Mouse (Mus musculus) heart, embryonic 14.5 days (tissue): Measurements from ENCODE around the gene Pym1. TPM values are rescaled to one million over a fixed set of nuclear protein-coding genes. Genes with fewer than 3 reads are reported as not detected.

Experiments used
- ATAC-seq: fragments of 200-750 bp; cut with Nextera tagmentation; 2 replicates; pipeline ENCODE4 v1.8.0; 2017; ENCODE audit warnings: low read depth, moderate TSS enrichment; ENCODE audit not compliant: insufficient number of reproducible peaks, insufficient read depth, low FRiP score
- H3K27ac ChIP-seq, 2 experiments: fragments of 200-500 bp in 1 of 2; fragments of 300-500 bp in 1 of 2; sonication (generic) in 1 of 2; replicated peaks in 1 of 2; 2 replicates each; pipeline ENCODE4 v1.5.1; 2012 to 2014; ENCODE audit warnings: low read depth in 2 of 2, low read length in 2 of 2, control low read depth in 1 of 2, mild to moderate bottlenecking in 1 of 2, mixed read lengths in 1 of 2; ENCODE audit not compliant: control insufficient read depth in 1 of 2, insufficient read depth in 1 of 2
- H3K27me3 ChIP-seq: fragments of 300-500 bp; sonication (generic); 2 replicates; pipeline ENCODE4 v1.6.1; 2014; ENCODE audit warnings: mild to moderate bottlenecking, low read length, control low read depth; ENCODE audit not compliant: control insufficient read depth, insufficient read depth
- H3K36me3 ChIP-seq: fragments of 300-500 bp; sonication (generic); 2 replicates; pipeline ENCODE4 v1.6.1; 2014; ENCODE audit warnings: mild to moderate bottlenecking, control low read depth, low read length, mixed read lengths; ENCODE audit not compliant: control insufficient read depth, insufficient read depth
- H3K4me1 ChIP-seq, 2 experiments: fragments of 200-500 bp in 1 of 2; fragments of 300-500 bp in 1 of 2; sonication (generic) in 1 of 2; 2 replicates each; pipeline ENCODE4 v1.6.1; 2012 to 2014; ENCODE audit warnings: low read length in 2 of 2, control low read depth in 1 of 2, mixed read lengths in 1 of 2; ENCODE audit not compliant: control insufficient read depth in 2 of 2, insufficient read depth in 2 of 2
- H3K4me2 ChIP-seq: fragments of 300-500 bp; sonication (generic); 2 replicates; pipeline ENCODE4 v1.6.1; 2014; ENCODE audit warnings: mild to moderate bottlenecking, low read length
- H3K4me3 ChIP-seq, 2 experiments: fragments of 200-500 bp in 1 of 2; fragments of 300-500 bp in 1 of 2; sonication (generic) in 1 of 2; 2 replicates each; pipeline ENCODE4 v1.5.1; 2012 to 2014; ENCODE audit warnings: low read length in 2 of 2, mild to moderate bottlenecking in 2 of 2, control low read depth in 1 of 2, low read depth in 1 of 2, moderate library complexity in 1 of 2; ENCODE audit not compliant: control insufficient read depth in 1 of 2, insufficient read depth in 1 of 2
- H3K9ac ChIP-seq: fragments of 300-500 bp; sonication (generic); 2 replicates; pipeline ENCODE4 v1.6.1; 2014; ENCODE audit warnings: mild to moderate bottlenecking, low read length
- H3K9me3 ChIP-seq: fragments of 300-500 bp; sonication (generic); 2 replicates; pipeline ENCODE4 v1.6.1; 2016; ENCODE audit warnings: low read length, control low read depth; ENCODE audit not compliant: control insufficient read depth
- WGBS: fragments of 180-500 bp; shearing (Covaris S2); extraction: QIAGEN DNeasy Blood & Tissue Kit; methylation state at CpG from one replicate; pipeline ENCODE4 v1.1.7; 2014; 5-methylcytosine and 5-hydroxymethylcytosine counted together
- polyA plus RNA-seq: library from polyadenylated mRNA; unstranded; fragments of >200 nt; fragmentation: Nextera tagmentation; extraction: Ambion mirVana; gene quantifications from 2 replicates; pipeline ENCODE4 v1.2.1, GENCODE M21; 2014

The Pym1 gene
- polyA plus RNA-seq, 1 experiment from 2014 or later = 18.3 TPM

- no peak overlapping the region for H3K9ac ChIP-seq
- WGBS = 90% methylated on average over 16 of the region's 16 CpGs
- H3K27ac ChIP-seq = no peak overlapping the region
- no peaks in the 10 kb centered on the region for H3K27me3 ChIP-seq
- peaks cover 33% of the 10 kb centered on the region for H3K36me3 ChIP-seq
- peaks cover 13 to 24% of the 10 kb centered on the region in 2 experiments for H3K4me1 ChIP-seq
- no peak overlapping the region for H3K4me3 ChIP-seq
- ATAC-seq = no peak
- no peak overlapping the region for H3K4me2 ChIP-seq
- no peaks in the 10 kb centered on the region for H3K9me3 ChIP-seq
Measured at GRCm38 (mm10) chr10:128801981-128802495, 54.3 kb downstream of the Pym1 start.

- Histone ChIP-seq H3K27me3 (no peaks in the 10 kb centered on the region), H3K27ac (peak overlapping the region in 1 of 2 experiments; percentile 94; a peak in 2 of 4 replicates), H3K9me3 (no peaks in the 10 kb centered on the region), H3K4me3 (peak overlapping the region; percentile 12 to 64; a peak in 3 of 4 replicates), H3K4me2 (peak overlapping the region; percentile 92), H3K36me3 (peaks cover 41% of the 10 kb centered on the region), H3K9ac (peak overlapping the region; percentile 86), H3K4me1 (peaks cover 17 to 33% of the 10 kb centered on the region in 2 experiments)
- 53% methylated on average over 4 of the region's 4 CpGs for WGBS
- no peak for ATAC-seq
Measured at GRCm38 (mm10) chr10:128802956-128803355, 55.3 kb downstream of the Pym1 start.

GRCm38 (mm10) chr10:128803361-128803760 is 55.7 kb downstream of the Pym1 start:
- H3K27ac ChIP-seq = peak overlapping the region; percentile 94
- WGBS = 17% methylated on average over 6 of the region's 6 CpGs
- H3K4me1 ChIP-seq = peaks cover 17 to 34% of the 10 kb centered on the region in 2 experiments
- H3K9ac ChIP-seq = peak overlapping the region; percentile 86
- H3K27me3 ChIP-seq = no peaks in the 10 kb centered on the region
- peak overlapping the region; percentile 64 to 68 for H3K4me3 ChIP-seq
- H3K9me3 ChIP-seq = no peaks in the 10 kb centered on the region
- H3K4me2 ChIP-seq = peak overlapping the region; percentile 92
- ATAC-seq = no peak
- H3K36me3 ChIP-seq = peaks cover 41% of the 10 kb centered on the region

GRCm38 (mm10) chr10:128803771-128804270 is 56.1 kb downstream of the Pym1 start, which contains the start of gene Dnajc14:
Gene Dnajc14, plus strand, starts transcription at chr10:128804062.
- Histone ChIP-seq H3K27me3 (no peaks in the 10 kb centered on the region), H3K36me3 (peaks cover 46% of the 10 kb centered on the region), H3K9me3 (no peaks in the 10 kb centered on the region), H3K9ac (peak within 1 kb of the TSS; percentile 86), H3K4me3 (peak within 1 kb of the TSS; percentile 64 to 68), H3K27ac (peak within 1 kb of the TSS; percentile 94), H3K4me1 (peaks cover 19 to 36% of the 10 kb centered on the region in 2 experiments), H3K4me2 (peak within 1 kb of the TSS; percentile 92)
- WGBS = under 1% methylated on average over 14 of the region's 14 CpGs
- ATAC-seq = peak; percentile 23; the same call in 1 of the 2 replicates

- Histone ChIP-seq H3K27me3 (no peaks in the 10 kb centered on the region), H3K4me3 (peak within 1 kb of the TSS; percentile 64 to 68), H3K27ac (peak within 1 kb of the TSS; percentile 94), H3K9me3 (no peaks in the 10 kb centered on the region), H3K9ac (peak within 1 kb of the TSS; percentile 86), H3K4me1 (peaks cover 19 to 42% of the 10 kb centered on the region in 2 experiments), H3K4me2 (peak within 1 kb of the TSS; percentile 92), H3K36me3 (peaks cover 51% of the 10 kb centered on the region)
- under 1% methylated on average over 28 of the region's 28 CpGs for WGBS
- peak; percentile 59 for ATAC-seq
Measured at GRCm38 (mm10) chr10:128804271-128805091, 56.8 kb downstream of the Pym1 start, which contains the start of gene Tmem198b. Gene Tmem198b, minus strand, starts transcription at chr10:128804370.

GRCm38 (mm10) chr10:128805092-128806000 is 57.7 kb downstream of the Pym1 start:
- under 1% methylated on average over 69 of the region's 70 CpGs for WGBS
- peak overlapping the region; percentile 94 for H3K27ac ChIP-seq
- H3K9ac ChIP-seq = peak overlapping the region; percentile 86
- peak overlapping the region; percentile 64 to 68 for H3K4me3 ChIP-seq
- peaks cover 19 to 42% of the 10 kb centered on the region in 2 experiments for H3K4me1 ChIP-seq
- H3K36me3 ChIP-seq = peaks cover 48% of the 10 kb centered on the region
- peak overlapping the region; percentile 92 for H3K4me2 ChIP-seq
- H3K9me3 ChIP-seq = no peaks in the 10 kb centered on the region
- no peaks in the 10 kb centered on the region for H3K27me3 ChIP-seq
- peak; percentile 91 for ATAC-seq

GRCm38 (mm10) chr10:128806086-128806485 is 58.4 kb downstream of the Pym1 start:
- 53% methylated on average over 6 of the region's 6 CpGs for WGBS
- no peaks in the 10 kb centered on the region for H3K27me3 ChIP-seq
- H3K27ac ChIP-seq = peak overlapping the region in 1 of 2 experiments; percentile 94; a peak in 2 of 4 replicates
- no peaks in the 10 kb centered on the region for H3K9me3 ChIP-seq
- peak overlapping the region; percentile 86 for H3K9ac ChIP-seq
- H3K4me3 ChIP-seq = peak overlapping the region; percentile 64 to 68
- ATAC-seq = no peak
- H3K4me1 ChIP-seq = peaks cover 19 to 42% of the 10 kb centered on the region in 2 experiments
- peaks cover 40% of the 10 kb centered on the region for H3K36me3 ChIP-seq
- H3K4me2 ChIP-seq = peak overlapping the region; percentile 92
